Mouse (Mus musculus) left cerebral cortex, postnatal 10 days (tissue): ENCODE results near the gene Clmp. TPM values are rescaled to one million over a fixed set of nuclear protein-coding genes. Genes with fewer than 3 reads are reported as not detected.

Experiments
- DNase-seq, 2 experiments: peaks; one replicate each; pipeline ENCODE4 v3.0.0; 2021 to 2022; ENCODE audit warnings: low spot score in 2 of 2, mixed read lengths in 1 of 2; ENCODE audit errors: extremely low spot score in 1 of 2
- intact Hi-C: fragments of 180-260 bp; cut with DNase I; formaldehyde crosslinking; loops from one replicate; pipeline ENCODE4 v1.15.1; 2025
- total RNA-seq, 2 experiments: library from RNA; stranded (reverse); gene quantifications; 2 replicates each; pipeline ENCODE4 v1.2.3; 2021

The Clmp gene
- total RNA-seq, 2 experiments from 2014 or later, result 50.0 to 59.1 TPM

- DNase-seq, result no peak
- intact Hi-C loops, result no loop called here
Measured at GRCm38 (mm10) chr9:40723311-40723772, 37.6 kb downstream of the Clmp start.

- intact Hi-C loops, result no loop called here
Measured at GRCm38 (mm10) chr9:40724978-40725377, 39.2 kb downstream of the Clmp start.

GRCm38 (mm10) chr9:40727140-40727823, 41.5 kb downstream of the Clmp start:
- intact Hi-C loops, result no loop called here
- no peak for DNase-seq

More at GRCm38 (mm10) chr9:40724978-40725377, 39.2 kb downstream of the Clmp start:
- DNase-seq, result no peak

- intact Hi-C loops, result no loop called here
- DNase-seq, result no peak
Measured at GRCm38 (mm10) chr9:40727824-40728495, 42.2 kb downstream of the Clmp start.

- intact Hi-C loops, result no loop called here
- DNase-seq, result no peak
Measured at GRCm38 (mm10) chr9:40730302-40730700, 44.5 kb downstream of the Clmp start.

- intact Hi-C loops, result no loop called here
- peak; percentile 65 to 75 for DNase-seq
Measured at GRCm38 (mm10) chr9:40730701-40731590, 45.2 kb downstream of the Clmp start.

GRCm38 (mm10) chr9:40731591-40732048, 45.9 kb downstream of the Clmp start:
- no peak for DNase-seq
- intact Hi-C loops, result no loop called here

- no peak for DNase-seq
- intact Hi-C loops, result no loop called here
Measured at GRCm38 (mm10) chr9:40732302-40732701, 46.5 kb downstream of the Clmp start.

- peak in 1 of 2 experiments; percentile 63 for DNase-seq
- intact Hi-C loops, result no loop called here
Measured at GRCm38 (mm10) chr9:40737117-40737516, 51.4 kb downstream of the Clmp start.

- DNase-seq, result no peak
- intact Hi-C loops, result no loop called here
Measured at GRCm38 (mm10) chr9:40743525-40744034, 57.8 kb downstream of the Clmp start.

- peak in 1 of 2 experiments; percentile 52 for DNase-seq
- intact Hi-C loops, result no loop called here
Measured at GRCm38 (mm10) chr9:40744233-40744632, 58.5 kb downstream of the Clmp start.

- DNase-seq, result no peak
- intact Hi-C loops, result no loop called here
Measured at GRCm38 (mm10) chr9:40746796-40747195, 61.0 kb downstream of the Clmp start.

- intact Hi-C loops, result no loop called here
- no peak for DNase-seq
Measured at GRCm38 (mm10) chr9:40747249-40747648, 61.5 kb downstream of the Clmp start.

- intact Hi-C loops, result loop anchor here (2.0 kb wide), 1 partner anchor 113 kb away; no protein-coding TSS in a partner anchor
- peak in 1 of 2 experiments; percentile 73 for DNase-seq
Measured at GRCm38 (mm10) chr9:40749832-40750620, 64.3 kb downstream of the Clmp start.

GRCm38 (mm10) chr9:40751749-40752148, 66.0 kb downstream of the Clmp start:
- DNase-seq, result no peak
- intact Hi-C loops, result loop anchor here (2.0 kb wide), 1 partner anchor 115 kb away; no protein-coding TSS in a partner anchor

GRCm38 (mm10) chr9:40756401-40756800, 70.6 kb downstream of the Clmp start:
- DNase-seq, result peak in 1 of 2 experiments; percentile 63
- intact Hi-C loops, result loop anchor here (2.0 to 5.0 kb wide), 2 partner anchors 44 to 339 kb away; partner anchors contain the start of gene Hspa8

GRCm38 (mm10) chr9:40757105-40757626, 71.4 kb downstream of the Clmp start:
- DNase-seq, result peak; percentile 68
- intact Hi-C loops, result loop anchor here (2.0 to 5.0 kb wide), 2 partner anchors 44 to 340 kb away; partner anchors contain the start of gene Hspa8
